Mouse (Mus musculus): ENCODE data around the gene Armc10.
"Not testable (repeated sequence)": the region's sequence is repeated elsewhere in the genome, so short reads cannot be mapped to it uniquely, and the experiment has no call there.

Armc10 gene

GRCm38 (mm10) chr5:21667191-21668137, 21.9 kb downstream of the Armc10 start:
- no peak for DNase-seq

- DNase-seq = no peak
Measured at GRCm38 (mm10) chr5:21669307-21669706, 23.7 kb downstream of the Armc10 start.

GRCm38 (mm10) chr5:21672812-21673635, 27.4 kb downstream of the Armc10 start:
- no peak for DNase-seq

GRCm38 (mm10) chr5:21673742-21674141, 28.1 kb downstream of the Armc10 start:
- no peak for DNase-seq

- DNase-seq = no peak
Measured at GRCm38 (mm10) chr5:21675019-21675418, 29.4 kb downstream of the Armc10 start.

- DNase-seq = no peak
Measured at GRCm38 (mm10) chr5:21675494-21675893, 29.9 kb downstream of the Armc10 start.

GRCm38 (mm10) chr5:21677939-21678338, 32.3 kb downstream of the Armc10 start:
- DNase-seq = no peak

- no peak for DNase-seq
Measured at GRCm38 (mm10) chr5:21678363-21678762, 32.8 kb downstream of the Armc10 start.

GRCm38 (mm10) chr5:21680029-21680428, 34.4 kb downstream of the Armc10 start:
- DNase-seq = no peak

GRCm38 (mm10) chr5:21680940-21681339, 35.3 kb downstream of the Armc10 start:
- DNase-seq = no peak

GRCm38 (mm10) chr5:21683811-21684210, 38.2 kb downstream of the Armc10 start:
- DNase-seq = no peak

GRCm38 (mm10) chr5:21685001-21685400, 39.4 kb downstream of the Armc10 start:
- no peak for DNase-seq

GRCm38 (mm10) chr5:21687042-21687441, 41.4 kb downstream of the Armc10 start:
- no peak for DNase-seq

- no peak for DNase-seq
Measured at GRCm38 (mm10) chr5:21692230-21692629, 46.6 kb downstream of the Armc10 start.

- no peak for DNase-seq
Measured at GRCm38 (mm10) chr5:21693372-21693870, 47.8 kb downstream of the Armc10 start.

- DNase-seq = no peak
Measured at GRCm38 (mm10) chr5:21694854-21695490, 49.4 kb downstream of the Armc10 start.

- not testable (repeated sequence) for DNase-seq
Measured at GRCm38 (mm10) chr5:21699555-21699954, 53.9 kb downstream of the Armc10 start.

- DNase-seq = peak in 1 of 2 experiments; percentile 15
Measured at GRCm38 (mm10) chr5:21700272-21700821, 54.7 kb downstream of the Armc10 start.

- no peak for DNase-seq
Measured at GRCm38 (mm10) chr5:21700934-21701333, 55.3 kb downstream of the Armc10 start.

GRCm38 (mm10) chr5:21701351-21702008, 55.9 kb downstream of the Armc10 start, which contains the start of gene Napepld:
TSS of gene Napepld (minus strand) at chr5:21701396.
- peak; percentile 99 for DNase-seq

- no peak for DNase-seq
Measured at GRCm38 (mm10) chr5:21702009-21702364, 56.4 kb downstream of the Armc10 start.

Data from cerebellum, postnatal 14 days (tissue).